Mouse (Mus musculus): Measurements from ENCODE around the gene Arpc4. TPM values are rescaled to one million over a fixed set of nuclear protein-coding genes. Genes with fewer than 3 reads are reported as not detected.

Arpc4 gene
- polyA plus RNA-seq, 1 experiment from 2014 or later = 356 TPM

- H3K36me3 ChIP-seq = peaks cover 85% of the 10 kb centered on the region
- WGBS = 87% methylated on average over 20 of the region's 20 CpGs
- H3K9me3 ChIP-seq = no peaks in the 10 kb centered on the region
- H3K27ac ChIP-seq = no peak overlapping the region
- no peak for DNase-seq (ENCODE audit: low spot score)
- H3K27me3 ChIP-seq (ENCODE audit: insufficient read depth, poor library complexity, severe bottlenecking) = no peaks in the 10 kb centered on the region
- no peak overlapping the region for H3K4me3 ChIP-seq
- no peaks in the 10 kb centered on the region for H3K4me1 ChIP-seq
Observed at GRCm38 (mm10) chr6:113370194-113370929, 7.6 kb upstream of the Arpc4 start.

GRCm38 (mm10) chr6:113373491-113373890 lies 4.4 kb upstream of the Arpc4 start:
- H3K4me3 ChIP-seq = no peak overlapping the region
- DNase-seq (ENCODE audit: low spot score) = no peak
- peaks cover 4% of the 10 kb centered on the region; the same call in 1 of the 2 replicates for H3K4me1 ChIP-seq
- no peaks in the 10 kb centered on the region for H3K27me3 ChIP-seq (ENCODE audit: insufficient read depth, poor library complexity, severe bottlenecking)
- H3K36me3 ChIP-seq = peaks cover 72% of the 10 kb centered on the region
- 87% methylated on average over 4 of the region's 4 CpGs for WGBS
- H3K9me3 ChIP-seq = no peaks in the 10 kb centered on the region
- no peak overlapping the region for H3K27ac ChIP-seq

DNA sequence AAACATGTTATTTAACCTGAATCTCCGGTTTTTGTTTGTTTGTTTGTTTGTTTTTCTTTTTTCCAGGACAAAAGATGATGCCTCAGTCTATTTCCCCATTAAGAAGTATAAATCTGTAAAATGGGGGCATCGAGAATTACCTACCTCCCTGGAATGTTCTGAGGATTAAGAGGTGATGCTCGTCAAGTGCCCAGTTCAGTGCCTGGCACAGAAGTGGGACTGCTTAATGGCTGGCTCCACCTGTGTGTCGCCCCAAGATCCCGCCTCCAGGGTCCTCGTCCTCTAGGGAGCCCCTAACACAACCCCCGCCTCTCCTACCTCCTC lies 781 bp upstream of the Arpc4 start:
- H3K27me3 ChIP-seq (ENCODE audit: insufficient read depth, poor library complexity, severe bottlenecking) = no peaks in the 10 kb centered on the region
- H3K4me1 ChIP-seq = peaks cover 19% of the 10 kb centered on the region
- no peaks in the 10 kb centered on the region for H3K9me3 ChIP-seq
- H3K27ac ChIP-seq = peak overlapping the region; percentile 98
- DNase-seq (ENCODE audit: low spot score) = no peak
- WGBS = 8% methylated on average over 7 of the region's 7 CpGs
- peaks cover 57% of the 10 kb centered on the region for H3K36me3 ChIP-seq
- H3K4me3 ChIP-seq = peak overlapping the region; percentile 93

GRCm38 (mm10) chr6:113379246-113379645 lies 1.3 kb downstream of the Arpc4 start:
- peaks cover 58% of the 10 kb centered on the region for H3K36me3 ChIP-seq

GRCm38 (mm10) chr6:113380480-113380879 lies 2.6 kb downstream of the Arpc4 start:
- H3K4me1 ChIP-seq = peaks cover 19% of the 10 kb centered on the region
- H3K36me3 ChIP-seq = peaks cover 58% of the 10 kb centered on the region
- H3K27me3 ChIP-seq (ENCODE audit: insufficient read depth, poor library complexity, severe bottlenecking) = no peaks in the 10 kb centered on the region
- DNase-seq (ENCODE audit: low spot score) = no peak
- no peak overlapping the region for H3K4me3 ChIP-seq
- WGBS = 92% methylated on average over 11 of the region's 11 CpGs
- no peaks in the 10 kb centered on the region for H3K9me3 ChIP-seq
- no peak overlapping the region for H3K27ac ChIP-seq

More at GRCm38 (mm10) chr6:113379246-113379645, 1.3 kb downstream of the Arpc4 start:
- peaks cover 19% of the 10 kb centered on the region for H3K4me1 ChIP-seq
- H3K4me3 ChIP-seq = peak overlapping the region; percentile 93
- H3K27ac ChIP-seq = no peak overlapping the region
- WGBS = 78% methylated on average over 6 of the region's 6 CpGs
- H3K9me3 ChIP-seq = no peaks in the 10 kb centered on the region
- DNase-seq (ENCODE audit: low spot score) = no peak
- no peaks in the 10 kb centered on the region for H3K27me3 ChIP-seq (ENCODE audit: insufficient read depth, poor library complexity, severe bottlenecking)

DNA sequence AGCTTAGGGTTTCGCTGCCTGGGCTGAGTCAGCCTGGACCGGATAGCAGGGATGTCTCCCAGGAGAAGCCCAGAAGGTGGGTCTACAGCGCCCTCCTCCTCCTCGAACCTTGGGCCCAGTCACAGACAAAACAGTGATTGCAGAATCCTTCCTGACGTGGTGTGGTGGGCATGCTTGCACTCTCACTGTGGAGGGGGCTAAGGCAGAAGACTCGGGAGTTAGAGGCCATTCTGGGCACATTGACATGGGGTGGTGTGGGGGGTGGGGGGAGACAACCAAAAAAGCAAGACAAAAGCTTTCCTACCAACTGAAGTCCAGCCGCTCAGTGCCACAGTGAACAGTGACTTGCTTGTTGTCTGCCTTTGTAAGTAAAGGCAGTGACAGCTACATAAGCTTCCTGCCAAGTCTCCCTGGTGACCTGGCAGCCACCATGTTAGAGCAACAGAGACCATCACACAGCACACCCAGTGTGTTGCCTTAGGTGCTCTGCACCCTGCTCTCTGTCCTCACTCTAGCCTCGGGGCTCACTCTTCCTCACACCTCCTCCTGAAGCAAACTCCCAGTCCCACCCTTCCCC lies 6.5 kb downstream of the Arpc4 start:
- Histone ChIP-seq H3K27ac (no peak overlapping the region), H3K9me3 (no peaks in the 10 kb centered on the region), H3K4me1 (peaks cover 6% of the 10 kb centered on the region; the same call in 1 of the 2 replicates), H3K36me3 (peaks cover 93% of the 10 kb centered on the region), H3K4me3 (no peak overlapping the region), H3K27me3 (ENCODE audit: insufficient read depth, poor library complexity, severe bottlenecking) (no peaks in the 10 kb centered on the region)
- 91% methylated on average over 8 of the region's 8 CpGs for WGBS
- DNase-seq (ENCODE audit: low spot score) = no peak

DNA sequence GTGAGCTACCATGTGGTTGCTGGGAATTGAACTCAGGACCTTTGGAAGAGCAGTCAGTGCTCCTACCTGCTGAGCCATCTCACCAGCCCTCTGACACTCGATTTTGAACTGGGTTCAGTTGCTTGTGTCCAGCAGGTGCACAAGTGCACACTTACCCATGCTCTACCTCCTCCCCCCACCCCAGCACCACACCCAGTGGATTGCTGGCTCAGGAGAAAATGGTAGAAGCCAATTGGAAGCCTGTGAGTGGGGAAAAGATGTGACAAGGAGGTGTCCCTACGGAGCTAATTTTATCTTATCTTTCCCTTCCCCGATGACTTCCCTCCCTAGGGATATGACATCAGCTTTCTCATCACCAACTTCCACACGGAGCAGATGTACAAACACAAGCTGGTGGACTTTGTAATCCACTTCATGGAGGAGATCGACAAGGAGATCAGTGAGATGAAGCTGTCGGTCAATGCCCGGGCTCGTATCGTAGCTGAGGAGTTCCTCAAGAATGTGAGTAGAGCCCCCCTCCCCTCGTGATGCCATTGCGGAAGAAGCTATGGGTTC lies 7.3 kb downstream of the Arpc4 start:
- Histone ChIP-seq H3K27ac (no peak overlapping the region), H3K9me3 (no peaks in the 10 kb centered on the region), H3K36me3 (peaks cover 99% of the 10 kb centered on the region), H3K4me3 (no peak overlapping the region), H3K27me3 (ENCODE audit: insufficient read depth, poor library complexity, severe bottlenecking) (no peaks in the 10 kb centered on the region), H3K4me1 (0 out of 2 replicates have a peak, but pooled peaks cover under 1% of the 10 kb centered on the region)
- no peak for DNase-seq (ENCODE audit: low spot score)
- WGBS = 66% methylated on average over 11 of the region's 11 CpGs

DNA sequence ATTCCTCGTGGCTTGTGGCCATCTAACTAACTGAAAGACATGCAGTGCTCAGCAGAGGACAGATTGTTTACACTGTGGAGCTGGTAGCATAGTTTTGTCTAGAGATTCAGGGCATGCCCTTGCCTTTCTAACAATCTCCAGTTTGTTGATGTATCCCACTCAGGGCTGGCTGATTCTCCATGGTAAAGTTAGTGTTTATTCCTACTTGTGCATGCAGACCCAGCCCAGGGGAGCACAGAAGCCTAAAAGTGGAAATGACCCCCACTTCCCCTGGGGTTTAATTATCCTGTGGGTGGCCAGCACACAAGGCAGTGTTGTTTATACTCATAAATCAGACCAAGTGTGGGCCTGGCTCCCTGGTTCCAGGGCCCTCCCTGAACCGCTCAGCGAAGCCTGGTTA lies 8.1 kb downstream of the Arpc4 start:
- no peak overlapping the region for H3K27ac ChIP-seq
- H3K27me3 ChIP-seq (ENCODE audit: insufficient read depth, poor library complexity, severe bottlenecking) = no peaks in the 10 kb centered on the region
- no peaks in the 10 kb centered on the region for H3K9me3 ChIP-seq
- WGBS = 92% methylated on average over 3 of the region's 3 CpGs
- H3K36me3 ChIP-seq = peaks cover 99% of the 10 kb centered on the region
- DNase-seq (ENCODE audit: low spot score) = no peak
- no peak overlapping the region for H3K4me3 ChIP-seq
- H3K4me1 ChIP-seq = no peaks in the 10 kb centered on the region

DNA sequence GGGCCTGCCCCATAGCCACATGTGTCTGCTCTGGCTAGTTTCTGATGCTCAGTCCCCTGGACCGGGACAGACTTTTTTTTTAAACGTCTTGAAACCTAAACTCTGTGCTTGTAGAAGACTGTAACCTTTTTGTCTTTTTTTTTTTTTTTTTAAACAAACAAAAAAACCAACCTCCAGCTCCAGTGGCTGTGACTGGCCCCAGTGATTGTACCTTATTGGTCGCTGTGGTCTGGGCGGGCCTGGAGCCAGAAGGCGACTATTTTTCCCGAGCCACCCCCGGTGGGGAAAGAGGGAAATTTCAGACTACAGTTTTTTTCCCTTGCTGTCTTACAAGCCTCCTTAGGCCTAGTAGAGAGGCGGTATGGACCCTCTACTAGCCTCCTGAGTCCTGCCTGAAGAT lies 11.0 kb downstream of the Arpc4 start, which contains the start of gene Ttll3:
Gene Ttll3, plus strand, starts transcription at position 301 of the 400 bp plus-strand sequence.
- Histone ChIP-seq H3K4me1 (peaks cover 14% of the 10 kb centered on the region), H3K27me3 (ENCODE audit: insufficient read depth, poor library complexity, severe bottlenecking) (no peaks in the 10 kb centered on the region), H3K36me3 (peaks cover 72% of the 10 kb centered on the region), H3K9me3 (no peaks in the 10 kb centered on the region), H3K27ac (no peak within 1 kb of the TSS), H3K4me3 (no peak within 1 kb of the TSS)
- DNase-seq (ENCODE audit: low spot score) = no peak
- WGBS = 76% methylated on average over 8 of the region's 8 CpGs

DNA sequence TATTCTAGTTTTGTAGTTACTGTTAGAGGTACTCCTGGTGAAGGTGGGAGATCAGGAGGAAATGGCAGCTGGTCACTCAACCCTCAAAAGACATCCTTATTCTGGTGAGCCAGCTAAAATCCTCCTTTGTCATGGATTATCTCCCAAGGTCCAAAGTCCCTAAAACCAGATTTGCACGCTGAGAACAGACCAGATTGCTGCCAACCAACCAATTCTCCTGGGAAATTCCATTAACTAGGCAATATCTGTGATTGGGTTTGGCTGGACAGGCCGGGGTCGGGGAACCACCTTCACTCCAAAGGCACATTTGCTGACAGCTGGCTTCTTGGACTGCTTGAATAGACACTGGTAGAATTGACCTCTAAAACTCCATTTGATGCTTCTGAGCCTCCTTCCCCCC lies 12.8 kb downstream of the Arpc4 start:
- DNase-seq (ENCODE audit: low spot score) = no peak

DNA sequence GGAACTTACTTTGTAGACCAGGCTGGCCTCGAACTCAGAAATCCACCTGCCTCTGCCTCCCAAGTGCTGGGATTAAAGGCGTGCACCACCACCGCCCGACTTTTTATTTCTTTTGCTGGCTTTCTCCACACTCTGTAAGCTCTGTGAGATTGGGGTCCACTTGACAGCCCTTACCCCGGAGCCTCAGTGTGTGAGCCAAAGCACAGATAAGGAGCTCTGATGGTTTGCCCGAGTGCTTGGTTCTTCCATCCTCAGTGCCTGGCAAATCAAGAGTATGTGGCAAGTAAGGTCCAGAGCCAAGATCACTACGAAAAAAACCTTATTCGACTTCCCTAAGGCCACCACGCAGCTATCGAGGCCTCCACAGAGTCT lies 14.1 kb downstream of the Arpc4 start:
- Histone ChIP-seq H3K4me3 (peak overlapping the region; percentile 63), H3K27me3 (ENCODE audit: insufficient read depth, poor library complexity, severe bottlenecking) (no peaks in the 10 kb centered on the region), H3K36me3 (peaks cover 51% of the 10 kb centered on the region), H3K27ac (peak overlapping the region; percentile 60), H3K4me1 (peaks cover 14% of the 10 kb centered on the region), H3K9me3 (no peaks in the 10 kb centered on the region)
- WGBS = 17% methylated on average over 10 of the region's 10 CpGs
- no peak for DNase-seq (ENCODE audit: low spot score)

More for the DNA sequence above, 12.8 kb downstream of the Arpc4 start:
- no peaks in the 10 kb centered on the region for H3K9me3 ChIP-seq
- H3K27ac ChIP-seq = no peak overlapping the region
- no peaks in the 10 kb centered on the region for H3K27me3 ChIP-seq (ENCODE audit: insufficient read depth, poor library complexity, severe bottlenecking)
- H3K4me3 ChIP-seq = no peak overlapping the region
- H3K4me1 ChIP-seq = peaks cover 14% of the 10 kb centered on the region
- 92% methylated on average over 3 of the region's 3 CpGs for WGBS
- peaks cover 63% of the 10 kb centered on the region for H3K36me3 ChIP-seq

DNA sequence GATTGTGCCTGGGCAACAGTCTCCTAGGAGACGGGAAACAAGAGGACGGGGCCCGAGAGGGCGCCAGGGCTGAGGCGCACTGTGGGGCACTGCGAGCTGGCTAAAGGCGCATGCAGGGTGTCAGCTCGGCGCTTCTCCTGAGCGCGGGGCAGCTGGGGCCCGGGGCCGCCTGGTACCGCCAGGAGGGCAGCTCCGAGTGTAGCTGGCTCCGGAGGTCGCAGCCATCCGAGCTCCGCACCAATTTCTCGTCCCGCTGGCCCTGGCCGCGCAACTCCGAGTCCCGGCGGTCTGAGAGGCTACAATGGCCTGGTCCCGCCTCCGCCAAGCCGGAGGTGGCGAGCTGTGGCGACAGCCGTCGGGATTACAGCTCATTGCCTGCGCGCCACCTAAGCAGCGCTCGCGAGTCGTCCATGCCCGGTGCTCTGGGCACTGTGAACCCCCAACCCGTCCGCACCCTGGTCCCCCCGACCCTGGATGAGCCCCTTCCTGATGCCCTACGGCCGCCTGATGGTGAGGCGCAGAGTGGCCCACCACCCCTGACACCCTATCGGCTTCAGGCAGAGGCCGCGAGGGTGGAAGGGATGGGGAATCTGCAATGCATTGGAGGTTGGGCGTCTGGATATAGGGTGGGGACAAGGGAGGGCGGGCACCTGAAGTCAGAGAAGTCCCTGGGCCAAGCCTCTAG lies 14.6 kb downstream of the Arpc4 start:
- Histone ChIP-seq H3K36me3 (peaks cover 45% of the 10 kb centered on the region), H3K9me3 (no peaks in the 10 kb centered on the region), H3K27me3 (ENCODE audit: insufficient read depth, poor library complexity, severe bottlenecking) (no peaks in the 10 kb centered on the region), H3K27ac (peak overlapping the region; percentile 60), H3K4me3 (peak overlapping the region; percentile 63), H3K4me1 (peaks cover 14% of the 10 kb centered on the region)
- peak; percentile 90 for DNase-seq (ENCODE audit: low spot score)
- under 1% methylated on average over 51 of the region's 51 CpGs for WGBS

- Histone ChIP-seq H3K4me1 (peaks cover 14% of the 10 kb centered on the region), H3K27me3 (ENCODE audit: insufficient read depth, poor library complexity, severe bottlenecking) (no peaks in the 10 kb centered on the region), H3K27ac (no peak overlapping the region), H3K36me3 (peaks cover 31% of the 10 kb centered on the region), H3K4me3 (no peak overlapping the region), H3K9me3 (no peaks in the 10 kb centered on the region)
- 77% methylated on average over 6 of the region's 6 CpGs for WGBS
- DNase-seq (ENCODE audit: low spot score) = no peak
Observed at GRCm38 (mm10) chr6:113393951-113394350, 16.0 kb downstream of the Arpc4 start.
